Mouse (Mus musculus) heart, adult 11 months (tissue): Measurements from ENCODE around the gene Ccdc90b.

Experiments used
- DNase-seq: peaks from one replicate; pipeline ENCODE4 v3.0.0; 2022

Ccdc90b gene

GRCm38 (mm10) chr7:92560986-92561876, at the start of gene Ccdc90b:
Gene Ccdc90b (plus strand): TSS chr7:92561149.
- peak; percentile 99 for DNase-seq

GRCm38 (mm10) chr7:92520397-92520796, 40.6 kb upstream of the Ccdc90b start:
- no peak for DNase-seq

- peak; percentile 89 for DNase-seq
These were observed 40.1 kb upstream of the Ccdc90b start for GRCm38 (mm10) chr7:92520820-92521219.

GRCm38 (mm10) chr7:92529245-92529644, 31.7 kb upstream of the Ccdc90b start:
- no peak for DNase-seq

GRCm38 (mm10) chr7:92532351-92533036, 28.5 kb upstream of the Ccdc90b start:
- no peak for DNase-seq

- no peak for DNase-seq
These were observed 14.2 kb upstream of the Ccdc90b start for GRCm38 (mm10) chr7:92546763-92547162.

- DNase-seq, result peak; percentile 17
These were observed 10.5 kb upstream of the Ccdc90b start for GRCm38 (mm10) chr7:92550248-92550989.

- no peak for DNase-seq
These were observed 10.0 kb upstream of the Ccdc90b start for GRCm38 (mm10) chr7:92550990-92551392.

GRCm38 (mm10) chr7:92558744-92559143, 2.2 kb upstream of the Ccdc90b start:
- DNase-seq, result no peak

- DNase-seq, result peak; percentile 73
These were observed 5.8 kb downstream of the Ccdc90b start for GRCm38 (mm10) chr7:92566775-92567174.

- DNase-seq, result peak; percentile 84
These were observed 19.7 kb downstream of the Ccdc90b start for GRCm38 (mm10) chr7:92580491-92581207.

- DNase-seq, result peak; percentile 52
These were observed 22.6 kb downstream of the Ccdc90b start for GRCm38 (mm10) chr7:92583567-92583966.

- DNase-seq, result peak; percentile 68
These were observed 29.0 kb downstream of the Ccdc90b start for GRCm38 (mm10) chr7:92589986-92590385.

- DNase-seq, result no peak
These were observed 29.9 kb downstream of the Ccdc90b start for GRCm38 (mm10) chr7:92590842-92591241.

GRCm38 (mm10) chr7:92604961-92605360, 44.0 kb downstream of the Ccdc90b start:
- peak; percentile 29 for DNase-seq

GRCm38 (mm10) chr7:92610830-92611229, 49.9 kb downstream of the Ccdc90b start:
- DNase-seq, result no peak

GRCm38 (mm10) chr7:92624488-92624887, 63.5 kb downstream of the Ccdc90b start:
- DNase-seq, result no peak

GRCm38 (mm10) chr7:92630167-92630566, 69.2 kb downstream of the Ccdc90b start:
- DNase-seq, result no peak
